ENCODE assay signal across 14 mouse cellular contexts in the genomic region with DNA sequence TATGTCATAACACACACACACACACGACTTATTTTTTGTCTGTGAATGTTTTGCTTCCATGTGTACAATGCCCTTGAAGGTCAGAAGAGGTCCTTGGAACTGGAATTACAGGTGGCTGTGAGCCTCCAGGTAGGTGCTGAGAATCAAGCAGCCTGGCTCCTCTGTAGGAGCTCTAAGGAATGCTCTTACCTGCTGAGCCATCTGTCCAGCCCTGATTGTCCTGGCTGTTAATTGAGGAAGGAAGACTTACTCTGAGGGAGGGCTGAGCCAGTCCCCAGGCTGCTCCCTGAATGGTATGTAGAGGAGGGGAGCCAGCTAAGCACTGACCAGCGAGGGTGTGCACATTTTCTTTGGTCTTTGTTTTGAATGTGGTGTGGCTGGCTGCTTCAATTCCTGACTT.
"Had no signal": no experiment of that assay in that cellular context is flagged by ENCODE, and none has a peak within 500 bp of the region (broad histone marks: within the 10 kb centered on the region; RNA-seq: fewer than 3 reads in every experiment).

No protein-coding gene starts in this region.

- H3K9me3 ChIP-seq: limb, embryonic 13.5 days; midbrain, embryonic 10.5 days; neural tube, embryonic 15.5 days had no signal

- H3K36me3 ChIP-seq: limb, embryonic 13.5 days; midbrain, embryonic 10.5 days; neural tube, embryonic 15.5 days had no signal

- H3K4me1 ChIP-seq: neural tube, embryonic 15.5 days had no signal

- H3K27ac ChIP-seq: layer of hippocampus, adult 2 months; limb, embryonic 13.5 days; liver, embryonic 14.5 days; midbrain, embryonic 10.5 days; neural tube, embryonic 15.5 days had no signal

- DNase-seq: kidney, postnatal 10 days; kidney, postnatal 4 days; left cerebral cortex, postnatal 4 days; lung, adult 2 months; lung, postnatal 4 days; midbrain, embryonic 14.5 days; right cerebral cortex, adult 18-20 months; right cerebral cortex, postnatal 25 days had no signal

- H3K9ac ChIP-seq: limb, embryonic 13.5 days; liver, embryonic 14.5 days; neural tube, embryonic 15.5 days had no signal

- H3K27me3 ChIP-seq: limb, embryonic 13.5 days had no signal

- H3K4me3 ChIP-seq: layer of hippocampus, adult 2 months; limb, embryonic 13.5 days; midbrain, embryonic 10.5 days; myocyte; neural tube, embryonic 15.5 days had no signal
